Mouse (Mus musculus): ENCODE results near the gene Rab5a.

Rab5a gene

DNA sequence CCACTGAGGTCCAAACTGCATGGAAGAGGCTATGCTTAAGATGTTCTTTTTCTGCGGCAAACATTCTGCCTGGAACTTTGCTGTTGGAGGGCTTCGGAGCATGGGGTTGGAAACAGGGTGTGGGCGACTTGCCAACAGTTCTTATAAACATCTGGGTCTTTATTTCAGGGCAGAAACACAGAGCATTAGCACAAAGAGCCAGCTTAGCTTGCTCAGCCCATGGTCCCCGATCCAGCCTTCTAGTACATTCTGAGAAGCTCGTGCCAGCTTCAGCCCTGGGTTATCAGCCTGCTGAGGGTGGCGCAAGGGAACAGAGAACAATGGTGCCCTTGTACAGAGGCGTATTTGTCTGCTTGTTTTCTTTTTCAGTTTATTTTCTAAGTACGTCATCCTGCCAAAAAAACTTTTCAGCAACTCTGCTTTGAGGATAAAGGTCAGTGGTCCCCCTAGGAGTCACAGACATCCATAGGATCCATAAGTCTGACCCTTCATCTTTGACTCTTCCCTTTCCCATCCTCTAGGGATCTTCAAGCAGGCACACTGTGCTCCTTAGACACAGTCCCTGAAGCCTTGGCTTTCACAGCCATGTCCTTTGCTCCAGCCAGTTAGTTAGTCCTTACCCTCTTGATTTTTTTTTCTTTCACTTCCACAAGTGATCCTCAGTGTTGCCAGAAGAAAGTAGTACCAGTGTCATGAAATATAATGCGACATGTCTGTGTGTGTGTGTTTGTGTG, 64.7 kb downstream of the Rab5a start:
- no peak for DNase-seq (ENCODE audit: low spot score)

DNA sequence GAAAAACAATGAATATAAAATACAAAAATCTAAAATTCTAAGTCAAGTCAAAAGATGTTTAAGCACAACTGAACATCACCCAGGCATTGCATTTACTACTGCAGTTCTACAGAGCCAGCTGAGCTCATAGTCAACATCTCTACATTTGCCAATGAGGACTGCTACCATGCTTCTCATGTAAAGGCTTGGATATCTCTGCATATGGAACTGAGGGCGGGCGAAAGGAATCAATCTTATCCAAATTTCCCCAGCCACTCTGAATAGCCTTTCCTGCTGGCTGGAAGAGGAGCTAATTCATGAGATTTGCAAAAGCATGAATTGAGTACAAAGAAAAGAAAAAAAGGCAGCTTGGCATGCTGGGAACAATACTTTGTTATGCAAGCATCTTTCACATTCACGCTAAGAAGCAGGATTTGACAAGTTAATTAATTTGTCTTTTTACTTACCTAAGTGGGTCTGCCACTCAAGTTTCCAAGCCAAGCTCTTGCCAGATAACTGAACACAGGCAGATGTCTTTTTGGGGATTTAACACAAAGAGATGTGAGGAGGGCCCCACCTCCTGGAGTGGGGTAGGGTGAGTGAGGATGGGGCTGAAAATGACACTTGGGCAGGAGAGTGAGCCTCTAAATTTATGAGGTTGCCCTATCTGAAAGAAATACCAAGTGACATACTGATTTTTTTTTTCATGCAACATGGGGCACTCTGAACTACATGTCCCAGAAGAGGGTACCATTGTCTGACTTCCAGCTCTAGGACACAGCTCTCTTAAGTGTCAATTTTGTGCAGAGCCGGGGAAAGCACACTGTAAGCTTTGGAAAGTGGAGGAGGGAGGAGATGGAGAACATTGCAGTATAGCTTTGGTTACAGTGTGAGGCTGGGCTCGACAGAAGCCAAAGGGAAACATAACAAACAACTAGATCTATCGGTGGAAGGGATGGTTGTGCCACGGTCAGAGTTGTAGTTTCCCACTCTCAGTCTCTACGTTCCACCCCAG, 72.6 kb downstream of the Rab5a start:
- DNase-seq (ENCODE audit: low spot score) = no peak

DNA sequence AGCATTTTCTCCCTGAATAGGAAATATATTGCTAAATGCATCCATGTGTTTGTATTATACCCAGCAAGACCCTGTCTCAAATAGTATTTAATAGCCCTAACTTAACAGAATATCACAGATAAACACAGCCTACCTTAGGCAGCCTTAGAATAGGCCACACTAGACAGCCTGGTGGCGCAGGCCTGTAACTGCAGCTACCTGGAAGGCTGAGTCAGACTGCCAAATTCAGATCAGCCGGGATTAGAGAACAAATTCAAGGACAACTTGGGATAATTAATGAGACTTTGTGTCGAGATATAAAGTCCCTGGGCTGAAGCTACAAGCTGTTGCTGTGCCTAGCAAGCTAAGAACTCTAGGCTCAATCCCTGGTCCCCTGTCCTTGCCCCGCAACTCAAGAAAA, 75.1 kb downstream of the Rab5a start:
- no peak for DNase-seq (ENCODE audit: low spot score)

DNA sequence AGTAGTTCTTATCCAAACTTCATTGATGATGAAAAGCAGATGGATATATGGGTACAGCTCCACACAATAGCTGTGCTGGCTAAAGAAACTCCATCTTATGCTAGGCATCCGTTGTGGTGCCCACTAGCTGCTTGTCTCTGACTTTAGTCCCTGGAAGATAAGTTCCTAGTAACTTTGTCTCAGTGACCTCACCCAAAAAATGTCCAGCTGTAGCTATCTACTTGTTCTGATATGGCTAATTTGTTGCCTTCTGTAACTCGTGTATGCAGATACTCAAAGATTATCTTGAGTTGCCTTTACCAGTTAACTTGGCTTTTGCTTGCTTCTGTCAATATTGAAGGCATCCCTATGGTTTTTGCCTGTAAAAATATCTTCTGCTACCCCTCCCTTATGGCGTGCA, 75.8 kb downstream of the Rab5a start:
- no peak for DNase-seq (ENCODE audit: low spot score)

Measured in yolk sac, embryonic 10.5 days (tissue).